Mouse (Mus musculus) liver (tissue): Measurements from ENCODE around the gene Trim54.

Experiments
- DNase-seq: peaks from one replicate; pipeline ENCODE4 v3.0.0-alpha.2; 2020; ENCODE audit warnings: mixed read lengths

The Trim54 gene

GRCm38 (mm10) chr5:31108000-31108490 is 8.5 kb upstream of the Trim54 start, which contains the start of gene Slc30a3:
Slc30a3 (minus strand) TSS chr5:31108237.
- DNase-seq: no peak

- DNase-seq: no peak
Measured at GRCm38 (mm10) chr5:31110781-31111180, 5.7 kb upstream of the Trim54 start.

GRCm38 (mm10) chr5:31116912-31117311 is 400 bp downstream of the Trim54 start:
- DNase-seq: no peak

GRCm38 (mm10) chr5:31121111-31121510 is 4.6 kb downstream of the Trim54 start:
- no peak for DNase-seq

GRCm38 (mm10) chr5:31123481-31123880 is 7.0 kb downstream of the Trim54 start:
- DNase-seq: no peak

GRCm38 (mm10) chr5:31126050-31126449 is 9.5 kb downstream of the Trim54 start:
- DNase-seq: no peak

GRCm38 (mm10) chr5:31136730-31137424 is 20.4 kb downstream of the Trim54 start:
- DNase-seq: no peak

GRCm38 (mm10) chr5:31137658-31138057 is 21.1 kb downstream of the Trim54 start:
- no peak for DNase-seq

- no peak for DNase-seq
Measured at GRCm38 (mm10) chr5:31138241-31138967, 21.9 kb downstream of the Trim54 start, which contains the start of gene Ucn. Ucn (minus strand) TSS chr5:31138829.

- DNase-seq: no peak
Measured at GRCm38 (mm10) chr5:31138968-31139425, 22.5 kb downstream of the Trim54 start.

GRCm38 (mm10) chr5:31149781-31150180 is 33.3 kb downstream of the Trim54 start:
- no peak for DNase-seq

- no peak for DNase-seq
Measured at GRCm38 (mm10) chr5:31151746-31152145, 35.2 kb downstream of the Trim54 start.

- DNase-seq: no peak
Measured at GRCm38 (mm10) chr5:31153516-31154151, 37.1 kb downstream of the Trim54 start.

GRCm38 (mm10) chr5:31154152-31154553 is 37.6 kb downstream of the Trim54 start, which contains the start of gene Mpv17:
Mpv17 (minus strand) TSS chr5:31154251.
- DNase-seq: peak; percentile 85

- DNase-seq: no peak
Measured at GRCm38 (mm10) chr5:31162462-31162861, 46.0 kb downstream of the Trim54 start.

GRCm38 (mm10) chr5:31164878-31165277 is 48.4 kb downstream of the Trim54 start:
- no peak for DNase-seq

GRCm38 (mm10) chr5:31168630-31169029 is 52.1 kb downstream of the Trim54 start:
- DNase-seq: no peak

- DNase-seq: peak; percentile 62
Measured at GRCm38 (mm10) chr5:31179301-31179765, 62.8 kb downstream of the Trim54 start.

- DNase-seq: peak; percentile 92
Measured at GRCm38 (mm10) chr5:31179766-31180630, 63.5 kb downstream of the Trim54 start, which contains the start of the genes Gm29609 and Gtf3c2. Gm29609 (minus strand) TSS chr5:31179911. Gtf3c2 (minus strand) TSS chr5:31180144.

- DNase-seq: no peak
Measured at GRCm38 (mm10) chr5:31181183-31181770, 64.8 kb downstream of the Trim54 start.

GRCm38 (mm10) chr5:31183678-31184077 is 67.2 kb downstream of the Trim54 start:
- peak; percentile 64 for DNase-seq
